Mouse (Mus musculus): ENCODE data around the gene Gm10959. TPM values are rescaled to one million over a fixed set of nuclear protein-coding genes. Genes with fewer than 3 reads are reported as not detected.

Gene Gm10959
- polyA plus RNA-seq, 1 experiment from 2014 or later = not detected

DNA sequence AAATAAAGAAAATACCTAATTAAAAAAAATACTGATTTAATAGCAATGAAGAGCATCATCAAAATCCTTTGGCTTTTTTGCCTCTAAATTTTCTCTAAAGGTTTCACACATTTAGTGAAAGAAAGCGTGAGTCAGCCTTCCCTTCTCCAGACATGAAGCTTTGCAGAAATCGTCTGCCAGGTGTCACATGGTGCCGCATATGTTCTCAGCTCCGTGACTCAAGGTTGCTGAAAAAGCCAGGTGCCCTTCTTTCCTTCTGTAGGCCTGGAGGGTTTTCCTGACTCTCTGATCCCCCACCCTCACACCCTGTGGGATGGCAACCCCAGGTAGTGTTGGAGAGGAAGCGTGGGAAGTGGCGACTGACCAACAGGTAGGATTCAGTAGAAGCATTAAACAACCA, 10.6 kb upstream of the Gm10959 start:
- Histone ChIP-seq H3K36me3 (replicated peaks; ENCODE audit: control insufficient read depth, insufficient read depth, low read depth, low read length) (no peaks in the 10 kb centered on the region), H3K27me3 (ENCODE audit: control insufficient read depth, insufficient read depth, low read length) (no peaks in the 10 kb centered on the region), H3K4me3 (ENCODE audit: low read depth, low read length) (no peak overlapping the region), H3K27ac (replicated peaks; ENCODE audit: low read depth, low read length) (no peak overlapping the region), H3K4me1 (ENCODE audit: control insufficient read depth, insufficient read depth, low read length) (no peaks in the 10 kb centered on the region), H3K9me3 (replicated peaks; ENCODE audit: control insufficient read depth, low read length) (no peaks in the 10 kb centered on the region), H3K4me2 (ENCODE audit: low read depth, low read length) (no peak overlapping the region), H3K9ac (replicated peaks; ENCODE audit: low read length) (no peak overlapping the region)
- ATAC-seq (replicated peaks; ENCODE audit: insufficient number of reproducible peaks, low FRiP score, low TSS enrichment, low read depth) (no peak), DNase-seq (ENCODE audit: low spot score) (no peak)
- WGBS = 92% methylated on average over 6 of the region's 6 CpGs

DNA sequence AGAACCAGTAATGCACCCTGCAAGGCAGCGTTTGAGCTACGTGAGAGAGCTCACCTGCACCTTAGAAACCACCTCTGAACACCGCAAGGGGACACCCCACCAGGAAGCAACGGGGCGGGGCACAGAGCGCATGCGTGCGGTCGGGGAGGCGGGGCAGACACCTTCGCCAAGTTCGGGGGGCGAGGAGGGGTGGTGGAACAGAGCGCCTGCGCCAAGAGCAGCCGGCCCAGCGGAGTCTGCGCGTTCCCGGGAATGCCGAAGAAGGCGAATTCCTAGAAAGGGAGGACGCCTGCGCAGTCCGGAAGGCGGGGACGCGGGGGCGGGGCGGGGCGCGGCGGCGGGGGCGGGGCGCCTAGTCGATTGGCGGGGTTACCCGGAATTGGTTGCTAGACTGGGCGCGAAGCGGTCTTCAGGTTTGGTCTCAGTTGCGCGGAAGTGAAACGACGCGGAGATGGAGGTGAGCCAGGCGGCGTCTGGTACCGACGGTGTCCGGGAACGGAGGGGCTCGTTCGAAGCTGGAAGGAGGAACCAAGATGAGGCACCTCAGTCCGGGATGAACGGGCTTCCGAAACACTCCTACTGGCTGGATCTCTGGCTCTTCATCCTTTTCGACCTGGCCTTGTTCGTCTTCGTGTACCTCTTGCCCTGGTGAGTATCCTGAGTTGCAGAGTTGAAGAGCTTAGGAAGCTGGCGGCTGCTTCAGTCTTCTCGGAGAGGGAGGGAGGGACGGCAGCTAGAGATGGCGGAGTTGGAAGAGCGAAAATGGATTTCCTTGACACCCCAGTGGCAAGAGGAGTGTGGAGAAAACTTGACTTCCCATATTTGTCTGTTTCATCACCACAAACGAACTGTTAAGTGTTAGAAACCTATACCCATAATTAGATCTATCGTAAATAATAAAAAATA, 5.1 kb upstream of the Gm10959 start, which contains the start of gene 1810037I17Rik:
Gene 1810037I17Rik (plus strand): TSS at position 195 of the 906 bp plus-strand sequence.
- ATAC-seq (replicated peaks; ENCODE audit: insufficient number of reproducible peaks, low FRiP score, low TSS enrichment, low read depth) = peak; percentile 97
- Histone ChIP-seq H3K36me3 (replicated peaks; ENCODE audit: control insufficient read depth, insufficient read depth, low read depth, low read length) (no peaks in the 10 kb centered on the region), H3K9me3 (replicated peaks; ENCODE audit: control insufficient read depth, low read length) (no peaks in the 10 kb centered on the region), H3K4me3 (ENCODE audit: low read depth, low read length) (peak within 1 kb of the TSS; percentile 53), H3K4me1 (ENCODE audit: control insufficient read depth, insufficient read depth, low read length) (no peaks in the 10 kb centered on the region), H3K4me2 (ENCODE audit: low read depth, low read length) (peak within 1 kb of the TSS; percentile 56), H3K9ac (replicated peaks; ENCODE audit: low read length) (peak within 1 kb of the TSS; percentile 53), H3K27me3 (ENCODE audit: control insufficient read depth, insufficient read depth, low read length) (no peaks in the 10 kb centered on the region), H3K27ac (replicated peaks; ENCODE audit: low read depth, low read length) (0 out of 2 replicates have a peak within 1 kb of the TSS, but pooled peaks have one; percentile 28)
- peak; percentile 97 for DNase-seq (ENCODE audit: low spot score)
- under 1% methylated on average over 66 of the region's 68 CpGs for WGBS

DNA sequence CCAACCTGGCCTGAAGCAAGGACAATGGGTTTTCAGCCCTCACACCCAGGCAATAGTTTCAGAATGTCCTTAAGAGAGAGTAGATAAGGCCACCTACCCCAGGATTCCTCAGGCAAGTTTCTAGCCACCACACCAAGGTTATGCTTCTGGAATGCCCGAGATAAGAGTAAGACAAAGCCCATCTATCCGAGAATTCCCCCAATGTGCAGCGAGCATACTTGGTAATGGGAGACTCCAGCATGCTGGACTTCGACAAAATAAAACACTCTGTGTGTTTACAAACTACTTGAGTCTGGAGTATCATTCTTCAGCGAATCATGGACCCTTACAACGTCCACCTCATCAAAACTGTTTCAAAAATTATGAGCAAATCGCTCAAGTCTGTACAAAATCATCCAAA, 4.0 kb upstream of the Gm10959 start:
- no peaks in the 10 kb centered on the region for H3K27me3 ChIP-seq (ENCODE audit: control insufficient read depth, insufficient read depth, low read length)
- no peak overlapping the region for H3K9ac ChIP-seq (replicated peaks; ENCODE audit: low read length)
- H3K27ac ChIP-seq (replicated peaks; ENCODE audit: low read depth, low read length) = no peak overlapping the region
- no peaks in the 10 kb centered on the region for H3K9me3 ChIP-seq (replicated peaks; ENCODE audit: control insufficient read depth, low read length)
- no peaks in the 10 kb centered on the region for H3K36me3 ChIP-seq (replicated peaks; ENCODE audit: control insufficient read depth, insufficient read depth, low read depth, low read length)
- H3K4me1 ChIP-seq (ENCODE audit: control insufficient read depth, insufficient read depth, low read length) = no peaks in the 10 kb centered on the region
- WGBS = 71% methylated on average over 7 of the region's 7 CpGs
- no peak overlapping the region for H3K4me2 ChIP-seq (ENCODE audit: low read depth, low read length)
- DNase-seq (ENCODE audit: low spot score) (no peak), ATAC-seq (replicated peaks; ENCODE audit: insufficient number of reproducible peaks, low FRiP score, low TSS enrichment, low read depth) (no peak)
- H3K4me3 ChIP-seq (ENCODE audit: low read depth, low read length) = no peak overlapping the region

DNA sequence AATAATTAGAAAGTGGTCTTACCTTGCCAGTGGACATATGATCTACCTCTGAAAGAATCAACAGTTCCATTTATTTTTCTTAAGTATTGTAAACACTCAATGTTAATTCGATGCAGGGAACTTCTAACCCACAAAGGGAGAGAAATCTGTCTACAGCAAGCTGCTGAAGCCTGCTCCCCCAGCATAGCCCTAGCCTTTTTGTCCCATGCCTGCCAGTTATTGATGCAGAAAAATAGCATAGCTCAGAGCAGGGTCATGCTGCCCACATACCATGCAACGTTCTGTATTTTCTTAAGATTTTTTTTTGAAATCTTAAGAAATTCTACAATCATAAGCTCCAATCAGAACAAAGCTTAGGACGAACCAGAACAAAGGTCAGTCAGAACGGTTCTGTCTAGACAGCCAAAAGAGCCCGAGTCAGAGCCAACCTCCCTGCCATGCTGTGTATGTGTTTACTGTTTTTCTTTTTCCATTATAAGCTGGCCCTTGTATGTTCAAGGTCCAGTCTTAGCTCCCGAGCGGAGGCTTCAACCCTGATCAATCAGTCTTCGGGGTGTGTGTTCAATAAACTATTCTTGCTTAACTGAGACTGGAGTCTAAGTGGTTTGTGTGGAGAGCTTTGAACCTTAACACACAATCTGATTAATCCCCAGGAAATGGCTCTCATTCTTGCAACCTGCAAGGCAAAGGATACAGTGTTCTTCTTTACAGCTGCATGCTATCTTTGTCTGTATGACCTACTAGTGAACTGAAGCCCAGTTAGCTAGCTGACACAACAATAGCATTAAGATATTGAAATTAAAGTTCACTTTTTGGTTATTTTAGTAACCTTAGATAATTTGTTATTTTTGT, 2.7 kb upstream of the Gm10959 start:
- Histone ChIP-seq H3K4me3 (ENCODE audit: low read depth, low read length) (no peak overlapping the region), H3K27ac (replicated peaks; ENCODE audit: low read depth, low read length) (no peak overlapping the region), H3K27me3 (ENCODE audit: control insufficient read depth, insufficient read depth, low read length) (no peaks in the 10 kb centered on the region), H3K36me3 (replicated peaks; ENCODE audit: control insufficient read depth, insufficient read depth, low read depth, low read length) (no peaks in the 10 kb centered on the region), H3K9ac (replicated peaks; ENCODE audit: low read length) (no peak overlapping the region), H3K4me1 (ENCODE audit: control insufficient read depth, insufficient read depth, low read length) (no peaks in the 10 kb centered on the region), H3K9me3 (replicated peaks; ENCODE audit: control insufficient read depth, low read length) (no peaks in the 10 kb centered on the region), H3K4me2 (ENCODE audit: low read depth, low read length) (no peak overlapping the region)
- WGBS = 79% methylated on average over 8 of the region's 8 CpGs
- DNase-seq (ENCODE audit: low spot score) (no peak), ATAC-seq (replicated peaks; ENCODE audit: insufficient number of reproducible peaks, low FRiP score, low TSS enrichment, low read depth) (no peak)

DNA sequence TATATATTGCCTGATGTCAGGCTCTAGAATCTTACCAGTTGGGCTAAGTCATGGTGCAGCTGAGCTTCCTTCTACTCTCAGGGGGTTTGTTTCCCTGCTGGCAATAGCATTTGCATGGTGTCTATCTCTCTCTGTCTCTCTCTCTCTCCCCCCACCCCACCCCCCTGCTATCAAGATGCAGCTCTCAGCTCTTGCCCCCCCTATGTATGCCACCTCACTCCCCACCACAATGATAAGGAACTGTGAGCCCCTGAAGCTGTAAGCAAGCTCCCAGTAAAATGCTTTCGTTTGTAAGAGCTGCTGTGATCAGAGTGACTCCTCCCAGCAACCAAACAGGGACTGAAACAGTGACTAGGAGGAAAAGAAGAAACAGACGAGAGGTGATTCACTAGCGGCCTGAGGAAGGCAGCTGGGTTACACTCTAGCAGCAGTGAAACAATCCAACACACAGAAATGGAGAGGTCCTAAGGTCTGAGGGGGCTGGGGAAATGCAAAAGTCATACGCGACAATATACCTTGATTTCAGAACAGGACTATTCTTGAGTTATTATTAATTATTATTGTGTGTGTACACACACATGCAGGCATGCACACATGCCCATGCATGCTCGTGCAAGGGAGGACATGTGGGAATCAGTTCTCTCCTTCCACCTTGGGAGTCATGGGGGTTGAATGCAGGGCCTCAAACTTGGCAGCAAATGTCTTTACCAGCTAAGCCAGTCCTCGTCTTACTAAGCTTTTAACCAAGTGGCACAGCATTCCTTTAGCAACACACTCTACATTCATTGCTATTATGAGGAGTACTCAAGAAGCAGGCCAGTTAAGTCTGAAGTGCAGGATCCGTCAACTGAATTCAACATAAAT, 1.6 kb upstream of the Gm10959 start:
- DNase-seq (ENCODE audit: low spot score) = no peak
- H3K27ac ChIP-seq (replicated peaks; ENCODE audit: low read depth, low read length) = no peak overlapping the region
- no peak overlapping the region for H3K4me2 ChIP-seq (ENCODE audit: low read depth, low read length)
- H3K9me3 ChIP-seq (replicated peaks; ENCODE audit: control insufficient read depth, low read length) = no peaks in the 10 kb centered on the region
- no peaks in the 10 kb centered on the region for H3K4me1 ChIP-seq (ENCODE audit: control insufficient read depth, insufficient read depth, low read length)
- no peak overlapping the region for H3K9ac ChIP-seq (replicated peaks; ENCODE audit: low read length)
- 66% methylated on average over 8 of the region's 8 CpGs for WGBS
- no peak overlapping the region for H3K4me3 ChIP-seq (ENCODE audit: low read depth, low read length)
- no peak for ATAC-seq (replicated peaks; ENCODE audit: insufficient number of reproducible peaks, low FRiP score, low TSS enrichment, low read depth)
- no peaks in the 10 kb centered on the region for H3K36me3 ChIP-seq (replicated peaks; ENCODE audit: control insufficient read depth, insufficient read depth, low read depth, low read length)
- no peaks in the 10 kb centered on the region for H3K27me3 ChIP-seq (ENCODE audit: control insufficient read depth, insufficient read depth, low read length)

DNA sequence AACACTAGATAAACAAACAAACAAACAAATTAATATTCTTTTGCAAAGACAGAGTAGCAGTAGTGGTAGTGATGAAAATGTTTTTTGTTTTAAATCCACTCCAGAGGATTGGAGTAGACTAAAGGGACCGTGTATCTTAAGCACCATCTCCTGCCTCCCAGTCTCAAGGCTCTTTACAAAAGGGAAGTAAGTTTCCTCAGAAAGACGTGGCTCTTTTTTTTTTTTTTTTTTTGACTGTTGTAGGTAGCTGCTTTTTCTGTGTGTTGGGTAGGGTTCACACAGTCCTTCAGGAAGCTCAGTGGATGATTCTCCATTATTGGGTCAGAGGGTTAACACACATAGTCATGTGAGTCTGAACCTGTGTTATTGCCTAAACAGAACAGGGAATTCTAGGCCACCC, 488 bp downstream of the Gm10959 start:
- Histone ChIP-seq H3K4me3 (ENCODE audit: low read depth, low read length) (no peak overlapping the region), H3K27ac (replicated peaks; ENCODE audit: low read depth, low read length) (no peak overlapping the region), H3K4me1 (ENCODE audit: control insufficient read depth, insufficient read depth, low read length) (no peaks in the 10 kb centered on the region), H3K9me3 (replicated peaks; ENCODE audit: control insufficient read depth, low read length) (no peaks in the 10 kb centered on the region), H3K4me2 (ENCODE audit: low read depth, low read length) (no peak overlapping the region), H3K9ac (replicated peaks; ENCODE audit: low read length) (no peak overlapping the region), H3K36me3 (replicated peaks; ENCODE audit: control insufficient read depth, insufficient read depth, low read depth, low read length) (no peaks in the 10 kb centered on the region), H3K27me3 (ENCODE audit: control insufficient read depth, insufficient read depth, low read length) (no peaks in the 10 kb centered on the region)
- ATAC-seq (replicated peaks; ENCODE audit: insufficient number of reproducible peaks, low FRiP score, low TSS enrichment, low read depth) (no peak), DNase-seq (ENCODE audit: low spot score) (no peak)
- 71% methylated on average over 2 of the region's 2 CpGs for WGBS

DNA sequence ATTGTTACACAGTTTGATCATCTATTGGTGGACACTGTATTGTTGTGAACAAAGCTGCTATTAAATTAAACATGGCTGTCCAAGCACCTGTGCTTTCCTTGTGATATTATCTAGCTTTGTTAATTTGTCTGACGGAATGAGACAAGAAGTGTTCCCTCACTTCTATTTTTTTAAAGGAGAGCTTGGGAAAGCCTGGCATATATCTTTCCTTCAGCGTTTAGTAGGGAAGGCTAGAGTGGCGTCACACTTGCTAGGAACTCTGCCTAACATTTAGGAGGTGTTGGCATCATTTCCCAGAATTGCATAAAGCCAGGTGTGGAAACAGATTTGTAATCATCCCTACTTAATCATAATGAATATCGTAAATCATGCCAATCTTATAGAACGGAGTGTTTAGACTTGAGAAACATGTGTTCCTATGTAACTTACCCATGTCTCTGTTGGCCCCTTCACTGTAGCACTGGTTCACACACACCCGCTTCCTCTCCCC, 2.9 kb downstream of the Gm10959 start:
- no peaks in the 10 kb centered on the region for H3K27me3 ChIP-seq (ENCODE audit: control insufficient read depth, insufficient read depth, low read length)
- WGBS = 87% methylated on average over 6 of the region's 6 CpGs
- no peak overlapping the region for H3K4me3 ChIP-seq (ENCODE audit: low read depth, low read length)
- no peak overlapping the region for H3K9ac ChIP-seq (replicated peaks; ENCODE audit: low read length)
- DNase-seq (ENCODE audit: low spot score) (no peak), ATAC-seq (replicated peaks; ENCODE audit: insufficient number of reproducible peaks, low FRiP score, low TSS enrichment, low read depth) (no peak)
- H3K36me3 ChIP-seq (replicated peaks; ENCODE audit: control insufficient read depth, insufficient read depth, low read depth, low read length) = no peaks in the 10 kb centered on the region
- no peak overlapping the region for H3K27ac ChIP-seq (replicated peaks; ENCODE audit: low read depth, low read length)
- no peaks in the 10 kb centered on the region for H3K9me3 ChIP-seq (replicated peaks; ENCODE audit: control insufficient read depth, low read length)
- H3K4me1 ChIP-seq (ENCODE audit: control insufficient read depth, insufficient read depth, low read length) = no peaks in the 10 kb centered on the region
- H3K4me2 ChIP-seq (ENCODE audit: low read depth, low read length) = no peak overlapping the region
